Mouse (Mus musculus): ENCODE measurements around the gene Tnn. TPM values are rescaled to one million over a fixed set of nuclear protein-coding genes. Genes with fewer than 3 reads are reported as not detected.

The Tnn gene
- polyA plus RNA-seq, 1 experiment from 2014 or later = 0.03 TPM

DNA sequence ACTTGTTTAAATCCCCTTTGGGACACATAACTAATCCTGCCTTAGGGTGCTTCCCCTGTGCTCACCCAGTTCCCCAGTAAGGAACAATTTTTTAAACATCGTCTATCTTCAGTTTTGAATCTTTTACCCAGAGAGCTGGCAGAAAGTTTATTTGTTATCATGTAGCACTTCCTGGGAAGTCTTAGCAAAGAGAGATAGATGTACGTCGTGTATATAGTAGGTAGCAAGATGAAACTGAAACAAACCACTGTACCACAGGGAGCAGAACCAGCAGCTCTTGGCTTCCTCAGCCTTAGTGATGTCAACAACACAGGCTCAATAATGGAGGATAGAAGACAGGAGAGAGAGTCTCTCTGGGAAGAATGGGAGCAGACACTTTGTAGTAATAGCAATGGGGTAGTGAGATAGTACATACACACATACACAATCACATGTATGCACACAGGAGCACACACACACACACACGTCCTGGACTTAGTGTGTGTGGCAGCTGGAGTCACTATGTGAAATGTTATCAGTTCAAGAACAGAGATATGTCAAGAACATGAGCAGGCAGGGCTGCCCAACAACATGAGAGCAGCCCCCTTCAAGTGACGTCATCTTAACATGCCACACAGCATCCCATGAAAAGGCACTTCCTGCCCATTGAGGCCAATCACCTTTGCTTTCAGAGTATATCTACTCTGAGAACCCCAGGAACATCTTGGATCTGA, 98.9 kb downstream of the Tnn start:
- CTCF ChIA-PET = interaction anchor here (2.5 kb wide), 1 partner anchor 10 kb away, joined by 14 read pairs; the partner anchor contains the start of gene 4930523C07Rik

DNA sequence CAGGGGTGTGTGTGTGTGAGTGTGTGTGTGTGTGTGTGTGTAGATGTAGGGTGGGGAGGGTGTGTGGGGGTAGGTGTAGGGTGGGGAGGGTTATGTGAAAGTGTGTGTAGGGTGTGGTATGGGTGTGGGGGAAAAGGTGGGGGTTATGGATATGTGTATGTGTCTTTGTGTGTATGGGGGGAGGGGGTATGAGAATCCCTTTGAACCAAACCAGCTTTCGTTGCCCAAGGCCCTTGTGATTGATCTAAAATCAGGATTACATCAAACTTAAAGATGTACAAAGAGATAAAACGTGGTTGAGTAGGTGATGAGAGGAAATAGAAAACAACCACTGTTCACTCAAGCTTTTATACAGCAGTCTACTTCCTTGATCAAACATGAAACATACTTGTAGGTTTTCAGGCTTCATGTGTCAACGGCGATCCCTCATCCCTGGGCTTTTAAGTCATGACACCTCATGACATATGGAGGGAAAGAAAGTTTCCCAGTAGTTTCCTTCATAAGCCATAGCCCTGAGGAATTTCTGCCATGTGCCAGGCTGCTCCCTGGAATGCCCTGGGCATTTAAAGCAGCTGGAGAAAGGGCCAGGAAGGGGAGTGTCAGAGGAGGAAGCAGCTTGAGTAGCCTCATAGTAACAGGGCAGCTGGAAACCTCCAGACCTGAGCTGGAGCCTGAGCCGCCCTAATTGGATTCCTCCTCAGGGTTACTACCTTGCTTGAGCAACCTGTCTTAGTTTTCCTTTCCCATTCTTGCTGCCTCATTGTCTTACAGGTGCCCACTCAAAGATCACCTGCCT, 99.7 kb downstream of the Tnn start:
- CTCF ChIA-PET = interaction anchor here (2.5 kb wide), 1 partner anchor 9 kb away, joined by 14 read pairs; the partner anchor contains the start of gene 4930523C07Rik
- in situ Hi-C loops (cut with MboI; ENCODE audit: low pct_unique_long_range_greater_than_20kb) = loop anchor here (25.0 kb wide), 1 partner anchor 766 kb away; no protein-coding TSS in a partner anchor
- POLR2A ChIA-PET = interaction anchor here (0.6 kb wide), 1 partner anchor 87 kb away, joined by 3 read pairs; no protein-coding TSS in a partner anchor
- no peaks in the 10 kb centered on the region for H3K27me3 ChIP-seq
- DNase-seq (ENCODE audit: low read depth, low spot score) (no peak), ATAC-seq (peak; percentile 85)
- no peak for TF ChIP-seq CTCF (IDR thresholded peaks at IDR 0.05)

More for the DNA sequence above, 98.9 kb downstream of the Tnn start:
- DNase-seq (ENCODE audit: low read depth, low spot score) (no peak), ATAC-seq (no peak)
- no peak for TF ChIP-seq CTCF (IDR thresholded peaks at IDR 0.05)
- H3K27me3 ChIP-seq = no peaks in the 10 kb centered on the region
- POLR2A ChIA-PET = no interaction called here
- in situ Hi-C loops (cut with MboI; ENCODE audit: low pct_unique_long_range_greater_than_20kb) = loop anchor here (25.0 kb wide), 1 partner anchor 767 kb away; no protein-coding TSS in a partner anchor

DNA sequence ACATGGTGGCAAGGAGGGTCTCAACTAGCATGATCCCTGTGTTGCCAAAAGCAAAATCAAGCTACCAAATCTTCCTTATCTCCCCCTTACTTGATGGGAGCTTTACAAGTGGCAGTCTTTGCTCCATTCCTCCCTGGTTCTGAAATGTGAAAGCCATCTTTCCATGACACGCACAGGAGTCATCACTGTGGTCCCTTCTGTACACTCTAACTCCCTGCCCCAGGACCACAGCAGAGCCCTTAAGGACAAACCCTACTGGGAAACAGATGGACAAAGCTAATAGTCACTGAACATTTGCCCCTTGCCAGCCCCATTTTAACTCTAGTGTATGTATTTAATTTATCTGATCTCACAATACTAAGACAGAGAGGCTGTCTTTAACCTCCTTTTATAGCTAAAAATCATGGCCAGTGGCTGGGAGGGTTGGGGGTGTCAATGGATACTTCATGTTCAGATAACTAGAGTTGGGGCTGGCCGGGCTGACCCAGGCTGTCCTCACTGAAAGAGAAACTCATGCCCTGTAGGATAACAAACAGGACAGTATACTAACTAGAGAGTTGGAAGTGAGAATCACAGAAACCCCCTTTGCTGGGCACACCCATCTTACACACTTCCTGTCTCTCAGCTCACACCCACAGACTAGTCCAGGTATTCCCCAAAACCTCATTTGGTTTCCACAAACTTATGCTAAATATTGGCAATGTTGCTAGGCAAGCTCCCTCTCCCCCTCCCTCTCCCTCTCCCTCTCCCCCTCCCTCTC, 100.6 kb downstream of the Tnn start:
- DNase-seq (ENCODE audit: low read depth, low spot score) = no peak
- CTCF ChIA-PET = interaction anchor here (2.5 kb wide), 1 partner anchor 8 kb away, joined by 14 read pairs; the partner anchor contains the start of gene 4930523C07Rik
- no peaks in the 10 kb centered on the region for H3K27me3 ChIP-seq
- POLR2A ChIA-PET = interaction anchor here (0.6 to 0.7 kb wide), 2 partner anchors 29 to 86 kb away, joined by 3 read pairs; no protein-coding TSS in a partner anchor
- ATAC-seq = no peak
- in situ Hi-C loops (cut with MboI; ENCODE audit: low pct_unique_long_range_greater_than_20kb) = loop anchor here (25.0 kb wide), 1 partner anchor 765 kb away; no protein-coding TSS in a partner anchor
- no peak for TF ChIP-seq CTCF (IDR thresholded peaks at IDR 0.05)

- ChIA-PET POLR2A (no interaction called here), CTCF (interaction anchor here (0.8 to 1.1 kb wide), 2 partner anchors 28 to 134 kb away, joined by 3 to 5 read pairs; no protein-coding TSS in a partner anchor)
- DNase-seq (ENCODE audit: low read depth, low spot score) (no peak), ATAC-seq (no peak)
- TF ChIP-seq CTCF (IDR thresholded peaks at IDR 0.05) = no peak
- H3K27me3 ChIP-seq = no peaks in the 10 kb centered on the region
- in situ Hi-C loops (cut with MboI; ENCODE audit: low pct_unique_long_range_greater_than_20kb) = loop anchor here (25.0 kb wide), 1 partner anchor 764 kb away; no protein-coding TSS in a partner anchor
These were observed 102.5 kb downstream of the Tnn start for GRCm38 (mm10) chr1:160050898-160051297.

DNA sequence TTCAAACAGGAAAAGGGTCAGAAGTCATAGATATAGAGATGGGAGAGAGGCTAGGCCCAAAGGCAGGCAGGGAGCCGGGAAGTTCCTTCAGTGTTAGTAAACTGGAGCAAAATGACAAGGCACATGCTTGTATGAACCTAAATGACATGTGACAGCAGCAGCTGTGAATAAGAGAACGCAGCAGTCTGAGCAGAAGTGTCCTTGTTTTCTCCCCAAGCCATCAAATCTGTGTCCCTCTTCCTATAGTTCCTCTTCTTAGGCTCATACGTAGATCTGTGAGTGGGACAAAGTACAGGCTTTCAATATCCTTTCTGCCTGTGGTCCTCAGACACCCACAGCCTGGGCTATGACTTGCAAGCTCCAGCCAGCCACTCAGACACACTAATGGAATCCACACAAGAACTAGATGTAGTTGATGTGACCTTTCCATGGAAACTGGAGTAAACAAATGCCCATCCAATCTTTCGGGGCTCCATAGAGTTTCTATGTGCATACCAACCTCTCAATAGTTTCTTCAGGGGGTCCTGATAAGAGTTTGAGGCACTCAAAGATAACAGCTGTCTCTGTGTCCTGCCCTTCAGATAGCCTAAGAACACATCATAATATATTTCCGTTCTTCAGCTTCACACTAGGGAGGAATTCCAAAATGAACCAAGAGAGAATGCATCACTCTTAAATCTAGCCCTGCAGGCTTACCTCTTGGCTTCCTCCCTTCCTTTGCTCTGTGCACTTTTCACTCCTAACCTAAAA, 104.1 kb downstream of the Tnn start:
- DNase-seq (ENCODE audit: low read depth, low spot score) (no peak), ATAC-seq (no peak)
- H3K27me3 ChIP-seq = no peaks in the 10 kb centered on the region
- CTCF ChIA-PET = no interaction called here
- TF ChIP-seq CTCF (IDR thresholded peaks at IDR 0.05) = no peak
- POLR2A ChIA-PET = no interaction called here
- in situ Hi-C loops (cut with MboI; ENCODE audit: low pct_unique_long_range_greater_than_20kb) = no loop called here

DNA sequence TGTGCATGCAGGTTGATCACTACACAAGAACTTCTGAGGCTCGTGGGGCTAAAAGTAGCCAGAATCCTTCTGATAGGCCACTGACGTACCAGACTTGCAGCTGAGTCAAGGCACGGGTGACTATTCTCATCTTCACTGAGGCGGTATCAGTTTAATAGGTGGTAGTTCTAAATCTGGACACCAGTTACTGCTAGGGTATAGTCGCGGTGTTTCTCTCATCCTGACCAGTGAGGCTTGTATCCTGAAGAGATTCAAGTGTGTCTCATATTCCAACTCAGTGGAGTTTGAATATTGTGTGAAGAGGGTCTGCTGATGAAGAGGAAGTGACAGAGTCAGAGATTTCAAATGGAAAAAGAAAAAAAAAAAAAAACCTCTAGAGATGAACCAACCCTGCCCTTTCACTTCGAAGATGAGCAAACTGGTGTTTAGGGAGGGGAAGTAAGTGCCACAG, 105.9 kb downstream of the Tnn start:
- ChIA-PET CTCF (interaction anchor here (1.0 kb wide), 1 partner anchor 10 kb away, joined by 3 read pairs; no protein-coding TSS in a partner anchor), POLR2A (interaction anchor here (0.7 to 1.5 kb wide), 2 partner anchors 10 to 79 kb away, joined by 3 read pairs; no protein-coding TSS in a partner anchor)
- ATAC-seq = no peak
- DNase-seq (ENCODE audit: low read depth, low spot score) = no peak
- no peak for TF ChIP-seq CTCF (IDR thresholded peaks at IDR 0.05)
- no peaks in the 10 kb centered on the region for H3K27me3 ChIP-seq
- in situ Hi-C loops (cut with MboI; ENCODE audit: low pct_unique_long_range_greater_than_20kb) = no loop called here

DNA sequence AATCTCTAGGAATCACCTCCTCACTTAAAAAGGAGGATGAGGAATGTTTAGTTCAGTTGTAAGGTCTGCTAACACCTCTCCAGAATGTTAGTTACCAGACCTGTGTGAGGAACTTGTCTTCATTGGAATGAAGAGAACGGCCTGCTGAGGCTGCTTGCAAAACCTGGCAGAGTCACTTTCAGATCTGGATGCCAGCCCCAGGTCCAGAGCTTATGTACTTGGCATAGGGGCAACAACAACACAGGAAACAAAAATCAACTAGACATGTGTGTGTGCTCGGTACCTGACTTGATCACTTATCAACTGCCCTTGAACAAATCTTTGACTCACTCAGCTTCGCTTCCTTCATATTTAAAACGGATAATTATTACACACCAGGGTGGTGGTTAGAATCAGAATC, 106.6 kb downstream of the Tnn start:
- DNase-seq (ENCODE audit: low read depth, low spot score) (no peak), ATAC-seq (no peak)
- ChIA-PET CTCF (no interaction called here), POLR2A (interaction anchor here (1.5 kb wide), 1 partner anchor 11 kb away, joined by 3 read pairs; no protein-coding TSS in a partner anchor)
- no peaks in the 10 kb centered on the region for H3K27me3 ChIP-seq
- in situ Hi-C loops (cut with MboI; ENCODE audit: low pct_unique_long_range_greater_than_20kb) = no loop called here
- TF ChIP-seq CTCF (IDR thresholded peaks at IDR 0.05) = no peak

GRCm38 (mm10) chr1:160045971-160046370, 107.4 kb downstream of the Tnn start:
- no peaks in the 10 kb centered on the region for H3K27me3 ChIP-seq
- ChIA-PET POLR2A (interaction anchor here (1.5 to 1.6 kb wide), 2 partner anchors 11 to 68 kb away, joined by 3 to 4 read pairs; no protein-coding TSS in a partner anchor), CTCF (interaction anchor here (0.7 to 1.6 kb wide), 4 partner anchors 10 to 78 kb away, joined by 3 to 4 read pairs (median 4); no protein-coding TSS in a partner anchor)
- TF ChIP-seq CTCF (IDR thresholded peaks at IDR 0.05) = no peak
- ATAC-seq (no peak), DNase-seq (ENCODE audit: low read depth, low spot score) (no peak)
- in situ Hi-C loops (cut with MboI; ENCODE audit: low pct_unique_long_range_greater_than_20kb) = no loop called here
